Mouse (Mus musculus): Measurements from ENCODE around the gene Anks1b. TPM values are rescaled to one million over a fixed set of nuclear protein-coding genes. Genes with fewer than 3 reads are reported as not detected.

Anks1b gene
- total RNA-seq (2021): under 1 TPM; 0.29 to 0.78 TPM
- long read RNA-seq, experiment 1, partial matches to known transcripts: 0 of 16 reads
- long read RNA-seq, experiment 1, other reads (novel, unspliced or antisense): 16 of 16 reads
- long read RNA-seq, experiment 2, partial matches to known transcripts: 0 of 23 reads
- long read RNA-seq, experiment 2, other reads (novel, unspliced or antisense): 23 of 23 reads

DNA sequence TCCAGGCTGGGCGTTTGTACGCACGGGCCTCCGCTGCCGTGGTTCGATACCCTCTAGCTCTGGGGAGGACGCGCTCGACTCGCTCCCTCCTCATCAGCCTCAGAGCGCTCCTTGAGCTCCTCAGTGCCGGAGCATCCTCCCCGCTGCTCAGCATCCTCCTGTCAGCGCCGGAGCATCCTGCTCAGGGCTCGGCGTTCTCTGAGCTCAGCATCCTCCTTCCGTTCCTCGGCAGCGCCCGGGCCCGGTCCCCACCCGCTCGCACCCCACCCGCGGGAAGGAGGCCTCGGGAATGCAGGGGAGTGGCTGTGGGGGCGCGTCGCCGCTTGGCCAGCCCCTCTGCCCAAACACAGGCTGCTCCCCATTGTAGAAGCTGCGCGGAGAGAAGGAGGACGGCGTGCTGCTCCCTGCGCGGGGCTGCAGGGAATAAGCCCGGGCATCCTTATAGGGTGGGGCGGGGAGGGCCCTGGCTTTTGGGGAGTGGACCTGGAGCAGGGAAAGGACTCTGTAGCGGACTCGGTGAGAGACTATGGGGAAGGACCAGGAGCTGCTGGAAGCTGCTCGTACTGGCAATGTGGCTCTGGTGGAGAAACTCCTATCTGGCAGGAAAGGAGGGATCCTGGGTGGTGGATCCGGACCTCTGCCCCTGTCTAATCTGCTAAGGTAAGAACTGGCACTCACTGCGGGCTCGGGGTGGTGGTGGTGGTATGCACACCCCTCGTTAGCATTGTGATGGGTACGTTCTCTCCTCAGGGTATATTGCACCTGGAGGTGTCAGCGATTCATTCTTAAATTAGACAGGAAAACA lies at the start of gene Anks1b:
Gene Anks1b (plus strand): TSS at position 364 of the 805 bp plus-strand sequence.
- intact Hi-C loops (cut with DNase I; ENCODE audit: low total_unique reads): no loop called here
- peak; percentile 17 for DNase-seq

DNA sequence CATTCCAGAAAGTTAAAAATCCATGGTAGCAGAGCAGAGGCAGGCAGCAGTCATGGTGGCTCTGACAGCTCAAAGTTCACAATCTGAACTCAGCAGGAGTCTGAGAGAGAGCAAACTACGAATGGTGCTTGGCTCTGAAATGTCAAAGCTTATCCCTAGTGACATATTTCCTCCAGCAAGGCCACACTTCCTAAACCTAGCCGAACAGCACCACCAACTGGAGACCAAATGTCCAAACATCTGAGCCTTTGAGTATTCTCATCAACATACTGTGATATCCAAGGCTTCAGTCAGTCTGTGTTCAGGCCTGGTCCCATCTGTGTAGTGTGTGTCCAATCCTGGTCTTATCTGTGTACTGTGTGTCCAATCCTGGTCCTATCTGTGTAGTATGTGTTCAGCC lies 49.4 kb upstream of the Anks1b start:
- intact Hi-C loops (cut with DNase I; ENCODE audit: low total_unique reads): no loop called here

DNA sequence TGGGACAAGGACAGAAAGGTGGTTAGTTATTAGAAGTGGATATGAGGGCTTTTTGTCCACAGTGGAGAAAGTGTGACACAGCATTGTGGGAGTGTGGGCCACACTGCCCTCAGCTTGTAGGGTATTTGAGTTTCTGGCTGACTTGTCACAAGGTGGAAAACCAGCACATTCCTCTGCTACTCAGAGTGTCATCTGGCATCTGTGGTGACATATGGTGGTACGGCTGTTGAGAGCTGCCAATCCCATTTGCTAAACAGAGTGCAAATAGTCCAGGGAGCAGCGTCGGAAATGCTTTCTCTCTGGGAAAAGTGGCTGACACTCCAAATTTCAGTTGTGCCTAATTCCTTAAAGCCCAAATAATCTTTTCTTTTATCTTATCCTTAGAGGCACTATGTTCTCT lies 46.4 kb upstream of the Anks1b start:
- intact Hi-C loops (cut with DNase I; ENCODE audit: low total_unique reads): no loop called here
- DNase-seq: no peak

More for the DNA sequence above, 49.4 kb upstream of the Anks1b start:
- DNase-seq: no peak

DNA sequence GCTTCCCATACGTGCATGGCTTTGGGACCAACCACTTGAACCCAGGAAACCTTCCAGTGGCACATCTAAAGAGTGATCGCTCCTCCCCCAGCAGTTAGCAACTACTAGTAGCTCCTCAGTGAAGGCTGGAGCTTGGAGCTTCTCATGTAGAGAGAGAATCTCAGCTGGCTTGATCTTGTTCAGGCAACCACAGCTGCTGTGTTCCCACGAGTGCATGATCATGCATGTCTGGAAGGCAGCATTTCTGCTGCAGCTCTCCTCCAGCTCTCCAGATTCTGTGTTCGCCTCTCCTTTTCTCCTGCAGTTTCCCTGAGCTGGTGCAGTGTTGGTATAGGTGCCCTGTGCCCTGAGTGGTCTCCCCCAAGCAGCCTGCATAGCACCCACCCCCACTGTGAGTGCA lies 41.0 kb upstream of the Anks1b start:
- DNase-seq: no peak
- intact Hi-C loops (cut with DNase I; ENCODE audit: low total_unique reads): no loop called here

DNA sequence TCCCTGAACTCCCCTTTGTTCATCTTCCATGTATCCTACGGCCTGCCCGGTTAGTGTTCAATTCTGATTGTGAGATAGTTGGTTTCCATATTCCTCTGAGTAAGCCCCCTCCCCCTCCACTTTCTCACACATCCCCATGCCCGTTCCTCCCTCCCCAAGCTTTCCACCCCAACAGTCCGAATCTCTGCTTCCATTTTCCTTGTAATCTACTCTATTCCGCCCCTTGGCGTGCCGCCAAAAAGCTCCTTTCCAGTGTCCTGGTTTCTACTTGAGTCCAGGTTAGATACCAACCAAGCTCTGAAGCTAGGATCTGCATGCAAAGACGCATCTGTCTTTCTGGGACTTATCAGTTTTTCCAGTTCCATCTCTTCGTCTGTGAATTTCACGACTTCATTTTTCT lies 40.1 kb upstream of the Anks1b start:
- intact Hi-C loops (cut with DNase I; ENCODE audit: low total_unique reads): no loop called here
- no peak for DNase-seq

DNA sequence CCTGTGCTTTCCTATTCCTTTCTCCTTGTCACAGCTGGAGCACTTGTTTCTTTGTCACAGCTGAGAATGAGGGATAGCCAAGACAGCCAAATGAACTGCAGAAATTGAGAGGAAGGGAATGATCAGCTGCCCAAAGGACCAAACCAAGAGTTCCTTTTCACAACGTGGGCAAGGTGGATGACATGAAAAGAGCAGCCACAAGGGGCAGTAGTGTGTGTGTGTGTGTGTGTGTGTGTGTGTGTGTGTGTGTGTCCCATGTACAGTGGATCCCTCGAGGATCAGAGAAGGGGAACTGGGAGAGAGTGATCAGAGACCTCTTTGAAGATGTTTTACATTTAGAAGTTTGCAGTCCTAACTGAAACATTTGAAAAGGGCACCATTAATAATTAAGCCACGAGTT lies 35.8 kb upstream of the Anks1b start:
- intact Hi-C loops (cut with DNase I; ENCODE audit: low total_unique reads): no loop called here

DNA sequence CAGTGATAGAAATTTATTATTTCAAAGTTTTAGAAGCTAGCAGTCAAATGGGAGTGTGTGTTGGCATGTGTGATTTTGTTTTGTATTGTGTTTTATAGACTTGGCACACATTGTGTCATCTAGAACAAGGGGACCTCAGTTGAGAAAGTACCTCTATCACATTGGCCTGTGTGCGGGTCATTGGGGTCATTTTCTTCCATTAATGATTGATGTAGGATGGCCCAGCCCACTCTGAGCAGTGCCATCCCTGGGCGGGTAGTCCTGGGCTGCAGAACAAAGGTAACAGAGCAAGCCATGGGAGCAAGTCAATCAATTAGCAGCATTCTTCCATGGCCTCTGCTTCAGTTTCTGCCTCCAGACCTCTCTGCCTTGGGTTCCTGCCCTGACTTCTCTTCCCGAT lies 34.5 kb upstream of the Anks1b start:
- DNase-seq: no peak
- intact Hi-C loops (cut with DNase I; ENCODE audit: low total_unique reads): no loop called here

More for the DNA sequence above, 35.8 kb upstream of the Anks1b start:
- no peak for DNase-seq

DNA sequence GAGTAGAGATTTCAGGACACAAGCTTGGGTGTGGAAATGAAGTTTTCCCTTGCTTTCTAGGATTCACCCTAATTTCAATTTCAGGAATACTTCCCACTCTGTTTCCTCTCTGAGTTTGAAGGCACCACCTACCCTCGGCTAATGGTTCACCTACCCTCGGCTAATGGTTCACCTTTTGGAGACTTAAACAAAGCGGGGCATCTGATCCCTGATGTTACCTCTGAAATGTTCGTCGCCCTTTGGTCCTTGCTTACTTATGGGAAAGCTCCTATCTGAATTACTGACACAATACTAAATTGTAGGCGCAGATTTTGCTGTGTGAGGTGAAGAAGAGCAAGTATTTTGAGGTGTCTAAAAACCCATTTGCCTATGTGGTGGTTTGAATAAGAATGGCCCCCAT lies 22.4 kb upstream of the Anks1b start:
- intact Hi-C loops (cut with DNase I; ENCODE audit: low total_unique reads): no loop called here
- no peak for DNase-seq

DNA sequence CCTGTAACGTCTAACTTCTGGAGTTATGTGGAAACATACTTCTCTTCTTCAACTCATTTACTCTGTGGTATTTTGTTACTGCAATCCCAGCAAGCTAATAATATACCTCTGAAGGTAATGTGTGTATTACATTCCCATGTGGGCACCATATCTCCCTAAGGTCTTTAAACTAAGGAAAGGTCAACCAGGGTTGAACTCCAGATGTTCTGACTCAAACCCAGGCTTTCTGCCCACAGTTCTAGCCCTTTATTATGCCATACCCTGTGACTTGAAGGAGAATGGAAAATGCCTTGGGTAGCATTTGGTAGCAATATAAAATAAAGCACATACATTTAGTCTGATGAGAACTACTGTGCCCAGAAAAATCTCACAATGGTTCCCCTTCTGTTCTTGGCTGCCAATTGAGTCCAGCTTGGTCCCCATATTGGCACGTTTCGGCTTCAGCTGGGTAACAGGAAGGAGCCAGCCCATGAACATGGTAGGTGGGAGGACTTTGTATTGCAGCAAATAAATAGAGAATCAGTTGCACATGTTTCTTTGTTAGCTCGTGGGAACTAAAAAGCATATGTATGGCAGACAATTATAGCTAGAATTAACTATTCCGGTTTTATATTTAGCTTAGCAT lies 17.9 kb upstream of the Anks1b start:
- DNase-seq: no peak
- intact Hi-C loops (cut with DNase I; ENCODE audit: low total_unique reads): no loop called here

DNA sequence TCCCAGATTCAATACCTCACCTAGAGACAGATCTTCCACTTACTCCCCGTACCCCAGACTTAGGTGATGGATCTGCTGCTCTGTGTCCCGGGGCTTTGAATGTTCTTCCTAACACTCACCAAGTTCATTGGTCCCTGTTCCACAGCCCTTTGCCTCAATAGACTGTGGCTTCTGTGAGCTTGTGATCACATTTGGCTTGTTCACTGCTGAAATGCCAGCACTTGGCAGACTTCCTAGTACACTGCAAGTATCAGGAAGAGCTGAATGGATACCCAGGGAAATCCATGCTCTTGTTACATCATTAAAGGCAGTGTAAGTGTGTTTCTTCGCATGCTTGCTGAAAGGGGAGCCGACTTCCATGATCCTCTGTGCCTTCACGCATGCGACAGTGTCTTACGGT lies 17.0 kb upstream of the Anks1b start:
- DNase-seq: no peak
- intact Hi-C loops (cut with DNase I; ENCODE audit: low total_unique reads): no loop called here

DNA sequence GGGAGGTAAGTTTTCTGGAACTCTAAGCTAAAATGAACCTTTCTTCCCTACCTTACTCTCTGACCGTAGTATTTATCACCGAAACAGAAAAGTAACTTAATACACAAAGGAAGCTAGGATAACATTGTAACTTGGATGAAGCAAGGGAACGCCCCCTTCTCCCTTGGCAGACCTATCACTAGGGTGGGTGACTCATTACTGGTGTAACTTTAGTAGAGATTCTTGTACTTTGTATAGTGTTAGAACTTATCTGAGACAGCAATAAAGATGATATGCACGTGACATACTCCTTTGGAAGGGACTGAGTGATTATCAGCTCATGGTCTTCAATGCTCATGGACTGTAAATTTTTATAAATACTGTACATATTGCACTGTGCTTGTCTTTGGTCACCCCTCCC lies 5.1 kb upstream of the Anks1b start:
- intact Hi-C loops (cut with DNase I; ENCODE audit: low total_unique reads): no loop called here
- DNase-seq: no peak

DNA sequence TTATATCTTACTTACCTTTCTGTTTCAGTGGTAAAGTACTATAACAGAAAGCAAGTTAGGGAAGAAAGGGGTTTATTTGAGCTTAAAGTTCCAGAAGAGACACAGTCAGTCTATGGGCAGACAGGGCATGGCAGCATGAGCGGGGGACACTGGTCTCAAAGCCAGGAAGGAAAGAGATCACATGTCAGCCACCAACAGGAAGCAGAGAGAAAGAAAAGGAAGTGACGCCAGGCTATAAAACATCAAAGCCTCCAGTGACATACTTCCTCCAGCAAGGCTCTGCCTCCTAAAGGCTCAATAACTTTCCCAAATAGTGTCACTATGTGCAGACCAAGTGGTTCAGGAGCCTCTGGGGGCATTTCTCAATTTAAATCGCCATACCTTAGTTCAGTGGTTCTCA lies 4.5 kb upstream of the Anks1b start:
- intact Hi-C loops (cut with DNase I; ENCODE audit: low total_unique reads): no loop called here
- DNase-seq: no peak

DNA sequence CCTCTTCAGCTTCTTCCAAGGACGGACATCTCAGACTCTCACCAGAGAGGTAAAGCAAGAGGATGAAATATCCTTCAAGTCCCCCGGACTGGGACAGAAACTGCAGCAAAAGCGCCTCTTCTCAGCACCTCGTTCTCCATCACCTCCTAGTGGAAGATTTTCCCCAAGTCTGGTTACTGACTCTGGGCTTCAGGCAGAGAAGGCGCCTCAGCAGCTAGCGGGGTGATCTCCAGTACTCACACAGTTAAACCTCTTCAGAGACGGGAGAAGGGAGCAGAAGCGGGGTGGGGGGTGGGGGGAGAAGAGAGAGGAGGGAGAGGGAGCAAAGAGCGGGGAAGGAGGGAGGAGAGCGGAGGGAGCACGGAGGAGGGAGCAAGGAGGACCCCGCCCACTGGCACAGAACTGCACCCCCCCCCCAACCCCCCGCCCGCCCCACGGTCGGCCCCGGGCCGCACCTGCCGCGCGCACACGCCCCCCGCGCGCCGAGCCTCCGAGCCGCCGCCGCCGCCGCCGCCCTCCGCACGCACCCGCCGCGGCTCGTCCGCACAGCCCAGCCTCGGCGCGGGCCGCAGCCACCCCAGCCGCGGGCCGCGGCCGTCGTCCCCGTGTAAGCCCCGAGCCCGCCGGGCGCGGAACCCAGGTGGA lies 686 bp upstream of the Anks1b start:
- DNase-seq: no peak
- intact Hi-C loops (cut with DNase I; ENCODE audit: low total_unique reads): no loop called here

DNA sequence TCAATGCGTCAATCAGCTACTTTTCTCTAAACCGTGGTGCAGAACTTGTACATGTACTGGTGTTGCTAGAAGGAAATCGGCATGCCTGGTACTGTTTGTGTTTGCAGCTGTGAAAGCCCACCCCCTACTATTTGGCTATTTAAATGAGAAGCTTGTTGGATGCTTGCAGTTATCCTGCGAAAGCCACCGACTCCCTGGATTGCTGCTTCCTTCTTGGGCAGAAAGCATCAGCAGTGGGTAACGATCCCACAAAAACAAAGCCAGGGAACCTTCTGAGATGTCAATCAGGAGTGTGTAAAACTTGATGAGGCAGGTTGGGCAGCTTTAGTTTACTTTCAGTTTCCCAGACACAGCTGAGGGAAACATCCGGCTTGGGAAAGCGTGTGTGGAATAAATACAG lies 727 bp downstream of the Anks1b start:
- intact Hi-C loops (cut with DNase I; ENCODE audit: low total_unique reads): no loop called here
- no peak for DNase-seq

DNA sequence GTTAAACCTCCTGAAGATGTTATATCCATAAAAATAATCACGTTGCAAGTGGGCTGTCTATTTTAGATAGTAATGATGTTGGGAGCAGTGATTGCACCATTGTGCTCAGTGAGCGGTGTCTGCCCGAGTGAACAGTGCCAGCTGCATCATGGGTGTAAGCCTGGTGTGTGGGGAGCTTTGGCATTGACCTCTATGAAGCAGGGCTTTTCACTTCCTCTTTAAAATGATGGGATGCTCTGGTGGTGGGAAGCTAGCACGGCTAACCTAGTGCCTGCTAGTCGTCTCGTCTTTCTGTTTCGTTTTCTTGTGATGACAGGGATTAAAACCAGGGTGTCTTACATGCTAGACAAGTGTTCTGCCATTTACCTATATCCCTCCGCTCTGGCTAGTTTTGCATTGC lies 10.3 kb downstream of the Anks1b start:
- no peak for DNase-seq
- intact Hi-C loops (cut with DNase I; ENCODE audit: low total_unique reads): no loop called here

DNA sequence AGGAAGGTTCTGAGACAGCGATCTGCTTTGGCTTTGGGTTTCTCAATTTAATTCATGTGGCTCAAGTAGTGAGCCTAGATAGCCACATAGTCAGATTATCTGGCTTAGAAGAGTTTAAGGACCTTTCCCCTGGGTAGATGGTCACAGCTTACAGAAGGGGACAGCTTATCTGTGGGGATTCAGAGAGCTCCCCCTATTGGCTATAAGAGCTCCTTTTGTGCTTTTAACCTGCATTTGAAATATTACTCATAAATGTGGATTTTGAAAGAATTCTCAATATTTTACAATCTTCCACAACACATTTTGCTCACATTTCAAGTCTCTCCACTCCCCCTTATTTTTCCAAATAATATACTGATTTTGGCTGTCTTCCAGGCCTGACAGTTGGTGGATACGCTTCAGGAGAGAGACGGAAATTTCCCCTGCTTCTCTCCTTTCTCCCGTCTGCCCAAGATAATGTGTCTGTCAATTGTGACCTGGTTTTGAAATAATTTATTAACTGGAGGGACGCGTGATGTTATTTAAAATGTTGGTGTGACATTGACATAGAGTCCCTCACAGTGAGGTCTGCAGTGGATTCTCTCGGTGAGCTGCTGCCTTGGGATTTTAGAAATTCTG lies 29.5 kb downstream of the Anks1b start:
- intact Hi-C loops (cut with DNase I; ENCODE audit: low total_unique reads): no loop called here
- no peak for DNase-seq

DNA sequence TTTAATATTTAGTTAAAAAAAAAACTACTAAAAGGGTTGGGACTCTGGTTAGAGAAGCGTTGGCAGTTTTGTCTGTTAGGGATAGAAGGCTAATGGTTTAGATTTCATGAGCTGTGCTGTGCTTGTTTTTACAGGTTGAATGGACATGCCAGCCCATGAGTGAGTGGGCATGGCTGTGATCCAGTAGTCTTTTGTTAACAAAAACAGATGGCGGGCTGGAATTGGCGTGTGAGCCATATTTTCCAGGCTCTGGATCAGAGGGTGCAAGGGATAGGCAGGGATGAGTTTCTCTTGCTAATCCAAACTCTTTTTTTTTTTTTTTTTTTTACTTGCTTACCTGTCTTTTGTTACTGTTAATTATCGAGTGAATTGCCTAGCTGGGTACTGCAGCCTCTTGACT lies 38.6 kb downstream of the Anks1b start:
- intact Hi-C loops (cut with DNase I; ENCODE audit: low total_unique reads): no loop called here
- DNase-seq: no peak

DNA sequence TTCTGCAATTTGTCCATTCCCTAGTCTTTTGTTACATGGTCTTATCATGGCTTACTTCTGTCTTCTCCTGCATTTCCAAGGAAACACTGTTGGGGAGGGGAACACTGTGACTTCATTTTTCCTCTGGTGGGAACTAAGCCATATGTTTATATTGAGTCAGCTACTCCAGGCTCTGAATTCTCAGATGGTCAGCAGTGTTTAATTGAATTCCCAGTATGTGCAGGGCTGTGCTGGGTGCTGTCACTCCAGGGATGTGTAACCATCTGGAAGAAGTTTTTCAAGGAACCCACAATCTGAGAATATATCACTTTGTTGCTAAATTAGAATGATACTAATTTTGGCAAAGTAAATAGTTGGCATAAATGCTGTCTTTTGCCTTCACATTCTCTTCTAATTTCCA lies 39.9 kb downstream of the Anks1b start:
- intact Hi-C loops (cut with DNase I; ENCODE audit: low total_unique reads): no loop called here
- no peak for DNase-seq

DNA sequence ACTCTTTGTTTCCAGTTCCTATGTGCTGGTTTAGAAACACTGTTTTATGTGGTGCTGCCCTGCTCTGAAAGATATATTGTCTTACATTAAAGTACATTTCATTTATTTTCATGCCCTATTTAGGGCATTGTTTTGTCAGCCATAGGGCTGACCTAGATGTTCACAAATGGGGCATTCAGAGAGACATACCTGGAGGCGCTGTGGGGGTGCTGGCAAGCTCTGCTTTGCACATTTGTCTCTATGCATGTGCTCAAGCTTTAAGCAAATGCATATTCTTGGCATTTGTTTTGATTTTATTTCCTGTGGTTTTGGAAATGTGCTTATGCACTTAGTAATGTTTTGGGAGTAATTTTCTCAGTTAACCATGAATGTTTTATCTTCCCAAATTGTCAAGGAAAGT lies 43.8 kb downstream of the Anks1b start:
- no peak for DNase-seq
- intact Hi-C loops (cut with DNase I; ENCODE audit: low total_unique reads): no loop called here

DNA sequence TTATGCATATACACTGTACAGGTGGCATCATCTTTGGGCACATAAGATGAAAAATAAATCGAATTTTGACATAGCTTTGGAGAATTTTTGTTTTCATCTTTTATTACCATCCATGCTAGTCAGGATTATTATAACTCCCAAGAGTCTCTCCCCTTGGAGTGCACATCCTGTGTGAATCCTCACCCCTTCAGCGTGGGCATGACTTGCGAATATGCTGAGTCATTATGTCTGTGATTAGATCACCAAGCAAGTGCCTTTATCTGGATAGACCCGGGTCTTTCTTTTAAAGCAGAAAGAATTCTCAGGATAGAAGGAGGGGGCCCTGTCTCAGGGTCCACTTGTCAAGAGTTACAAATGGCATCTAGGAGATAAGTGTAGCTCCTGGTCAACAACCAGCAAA lies 48.7 kb downstream of the Anks1b start:
- DNase-seq: no peak
- intact Hi-C loops (cut with DNase I; ENCODE audit: low total_unique reads): no loop called here
